Mouse (Mus musculus) adrenal gland, postnatal 25 days (tissue): ENCODE data around the gene Cdh6. TPM values are rescaled to one million over a fixed set of nuclear protein-coding genes. Genes with fewer than 3 reads are reported as not detected.

Experiments used
- DNase-seq: peaks from one replicate; pipeline ENCODE4 v3.0.0; 2021; ENCODE audit warnings: mixed read lengths
- total RNA-seq: library from RNA; stranded (reverse); gene quantifications from 2 replicates; pipeline ENCODE4 v1.2.3, GENCODE M21; 2021

The Cdh6 gene
- total RNA-seq, 1 experiment from 2014 or later, result 23.2 TPM

DNA sequence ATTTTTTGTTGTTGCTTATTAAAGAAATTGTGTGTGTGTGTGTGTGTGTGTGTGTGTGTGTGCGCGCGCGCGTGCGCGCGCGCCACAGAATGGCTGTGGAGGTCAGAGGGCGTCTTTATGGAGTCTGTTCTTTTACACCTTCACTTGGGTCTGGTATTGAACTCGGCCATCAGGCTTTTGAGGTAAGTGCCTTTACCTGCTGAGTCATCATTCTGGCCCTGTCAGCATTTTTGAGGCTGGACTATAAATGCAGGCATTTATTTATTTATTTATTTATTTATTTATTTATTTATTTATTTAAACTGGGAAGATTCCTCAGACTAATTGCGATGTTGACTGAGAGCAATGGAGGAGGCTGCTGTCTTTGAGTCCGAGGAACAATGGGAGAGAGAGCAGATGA, 109.8 kb downstream of the Cdh6 start:
- DNase-seq, result no peak

DNA sequence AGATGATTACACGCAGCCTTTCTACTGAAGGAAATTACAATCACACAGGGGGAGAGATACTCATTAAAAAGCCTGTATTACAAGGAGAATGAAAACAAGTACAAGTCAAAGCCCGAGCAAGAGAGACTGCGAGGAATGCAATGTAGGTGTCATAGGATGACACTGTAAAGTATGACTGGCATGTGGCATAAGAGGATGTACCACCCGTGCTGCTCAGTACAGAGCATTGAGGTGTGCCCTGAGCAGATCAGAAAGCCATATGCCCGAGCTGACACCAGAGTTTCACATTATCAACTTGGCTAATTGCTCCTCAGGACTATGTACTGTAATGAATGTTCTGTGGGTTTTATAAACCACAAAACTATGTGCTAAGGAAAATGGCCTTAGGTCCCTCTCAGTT, 115.7 kb downstream of the Cdh6 start:
- no peak for DNase-seq

DNA sequence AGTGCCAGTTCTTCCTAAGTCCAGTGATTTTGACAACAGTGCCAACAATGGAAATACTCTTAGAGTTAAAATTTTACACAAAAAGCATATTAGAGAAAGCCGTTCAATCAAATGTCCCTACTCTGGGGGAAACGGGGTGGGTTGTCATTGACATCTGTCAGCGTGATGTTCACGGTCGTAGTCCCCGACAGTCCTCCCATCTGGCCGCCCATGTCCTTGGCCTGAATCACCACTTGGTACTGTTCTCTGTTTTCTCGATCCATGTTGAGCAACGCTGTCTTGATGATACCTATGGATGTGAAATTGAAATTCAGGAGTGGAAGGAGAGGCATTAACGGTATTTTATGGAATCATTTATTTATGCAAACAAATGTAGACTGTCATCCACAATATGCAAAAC, 116.2 kb downstream of the Cdh6 start:
- no peak for DNase-seq

DNA sequence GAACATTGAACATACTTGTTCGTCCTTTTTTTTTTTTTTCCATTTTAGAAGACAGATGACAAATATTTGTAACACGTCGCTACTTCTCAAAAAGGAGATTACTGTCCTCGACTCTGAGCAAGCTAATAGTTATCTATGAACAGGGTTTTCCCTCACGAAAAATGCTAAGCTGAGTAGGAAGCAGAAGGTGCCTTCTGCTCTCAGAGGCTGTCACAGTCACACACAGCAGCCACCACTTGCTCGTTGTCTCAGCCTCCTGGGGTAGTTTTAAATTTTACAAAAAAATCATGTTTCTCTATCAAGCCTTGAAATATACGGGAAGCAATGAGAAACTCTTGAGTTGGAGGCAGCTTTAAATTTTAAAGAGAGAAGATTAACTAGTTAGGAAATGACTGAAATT, 125.6 kb downstream of the Cdh6 start:
- DNase-seq, result no peak

DNA sequence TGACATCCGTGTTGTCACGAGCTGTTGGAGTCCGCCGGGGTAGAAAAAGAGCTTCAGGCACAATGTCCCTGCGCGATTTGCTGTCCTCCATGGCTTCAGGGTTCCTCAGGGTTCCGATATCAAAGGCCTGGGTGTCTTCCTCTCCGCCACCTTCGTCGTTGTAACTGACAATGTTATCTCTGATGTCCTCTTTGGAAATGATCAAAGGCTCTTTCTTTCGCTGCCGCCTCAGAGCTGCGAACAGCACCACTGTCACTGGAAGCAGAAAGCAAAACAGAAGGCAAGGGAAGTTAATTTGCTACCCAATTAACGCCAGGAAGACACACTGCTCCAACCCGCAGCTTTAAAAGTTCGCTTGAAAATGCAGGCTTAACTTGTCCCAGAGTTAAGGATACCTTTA, 139.0 kb downstream of the Cdh6 start:
- no peak for DNase-seq

DNA sequence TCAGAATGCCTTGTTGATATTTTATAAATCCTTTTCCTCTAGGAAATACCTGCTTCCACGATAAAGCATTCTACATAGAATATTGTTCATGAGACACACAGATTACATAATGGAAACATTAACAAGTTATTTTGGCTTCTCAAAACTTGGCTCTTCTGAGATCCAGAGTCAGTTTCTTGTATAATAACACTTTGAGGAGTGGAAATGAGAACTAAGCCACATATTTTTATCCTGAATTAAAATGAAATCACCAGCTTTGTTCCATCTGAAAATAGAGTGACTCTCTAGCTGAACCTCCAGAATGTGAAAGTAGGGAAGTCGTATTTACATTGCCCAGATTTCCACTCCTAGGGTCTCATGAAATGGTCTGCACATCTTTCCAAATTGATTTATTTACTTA, 142.8 kb downstream of the Cdh6 start:
- no peak for DNase-seq

DNA sequence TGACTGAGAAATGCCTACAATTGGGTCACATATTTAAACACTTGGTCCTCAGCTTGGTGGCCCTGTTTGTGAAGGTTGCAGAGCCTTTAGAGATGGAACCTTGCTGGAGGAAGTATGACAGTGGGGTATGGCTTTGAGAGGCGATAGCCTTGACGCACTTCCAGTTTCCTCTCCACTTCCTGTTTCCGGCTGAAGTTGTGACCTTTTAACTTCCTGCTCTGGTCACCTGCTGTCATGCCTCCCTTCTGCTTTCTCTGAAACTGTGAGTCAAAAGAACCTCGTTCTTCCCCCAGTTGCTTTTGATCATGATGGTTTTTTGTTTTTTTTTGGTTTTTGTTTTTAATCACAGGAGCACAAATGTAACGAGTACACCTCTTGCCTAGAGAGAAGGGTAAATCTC, 146.0 kb downstream of the Cdh6 start:
- DNase-seq, result no peak

DNA sequence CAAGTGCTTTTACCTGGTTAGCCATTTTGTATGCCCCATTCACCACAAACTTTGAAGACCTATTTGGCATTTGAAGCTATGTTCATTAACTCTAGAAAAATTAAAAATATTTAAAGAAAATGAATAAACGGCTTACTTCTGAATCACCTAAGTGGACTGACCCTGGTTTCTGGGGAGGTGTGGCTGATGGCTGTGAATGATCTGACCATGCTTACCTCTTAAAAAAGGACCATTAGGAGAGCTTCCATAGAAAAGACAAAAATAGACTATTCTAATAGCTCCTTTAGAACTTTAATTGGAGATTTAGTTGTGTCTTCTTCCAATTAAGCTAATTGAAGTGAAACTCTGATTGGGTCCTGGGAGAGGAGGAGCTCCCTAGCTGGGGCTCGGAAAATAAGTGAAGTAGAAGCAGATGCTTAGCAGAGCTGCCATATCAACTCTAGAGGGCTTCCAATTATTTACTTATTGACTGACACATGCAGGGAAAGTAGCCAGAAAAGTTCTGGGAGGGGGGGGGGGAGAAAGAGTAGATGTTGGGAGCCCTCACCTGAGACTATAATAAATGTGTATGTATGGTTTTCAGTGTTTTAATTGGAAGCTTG, 156.6 kb downstream of the Cdh6 start:
- no peak for DNase-seq

DNA sequence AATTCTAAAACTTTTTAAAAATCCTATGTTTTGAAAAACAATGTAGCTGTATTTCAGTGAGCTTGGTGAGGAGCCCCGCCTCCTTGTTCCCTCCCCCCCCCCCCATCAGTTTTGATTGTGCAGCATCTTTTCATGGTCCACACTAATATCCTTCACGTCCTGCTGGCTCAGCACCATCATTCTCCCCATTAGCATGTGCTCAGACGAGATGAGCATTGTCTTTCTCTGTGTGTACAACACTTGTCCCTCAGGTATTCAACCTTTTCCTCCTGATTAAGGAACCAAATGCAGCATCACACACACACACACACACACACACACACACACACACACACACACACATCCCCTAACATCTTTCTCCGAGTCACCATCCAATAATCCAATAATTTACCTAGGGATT, 164.7 kb downstream of the Cdh6 start:
- DNase-seq, result no peak

DNA sequence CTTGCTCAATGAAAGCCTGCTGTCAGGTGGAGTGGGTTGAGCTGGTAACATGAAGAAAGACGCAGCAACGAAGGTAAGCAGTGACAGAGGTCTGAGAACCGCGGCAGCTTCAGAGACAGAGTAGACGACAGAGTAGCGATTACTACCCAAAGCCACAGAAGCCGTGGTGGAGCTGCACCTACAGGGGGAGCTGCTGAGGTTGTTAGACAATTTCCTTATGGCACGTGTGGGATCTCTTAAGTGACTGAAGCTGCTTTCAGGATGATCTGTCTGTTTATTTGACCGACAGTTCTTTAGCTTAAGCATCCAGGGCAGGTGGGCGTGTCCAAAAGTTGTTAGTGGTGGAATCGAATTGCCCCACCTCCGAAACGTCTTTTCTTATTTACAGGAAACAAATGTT, 167.5 kb downstream of the Cdh6 start:
- DNase-seq, result no peak

DNA sequence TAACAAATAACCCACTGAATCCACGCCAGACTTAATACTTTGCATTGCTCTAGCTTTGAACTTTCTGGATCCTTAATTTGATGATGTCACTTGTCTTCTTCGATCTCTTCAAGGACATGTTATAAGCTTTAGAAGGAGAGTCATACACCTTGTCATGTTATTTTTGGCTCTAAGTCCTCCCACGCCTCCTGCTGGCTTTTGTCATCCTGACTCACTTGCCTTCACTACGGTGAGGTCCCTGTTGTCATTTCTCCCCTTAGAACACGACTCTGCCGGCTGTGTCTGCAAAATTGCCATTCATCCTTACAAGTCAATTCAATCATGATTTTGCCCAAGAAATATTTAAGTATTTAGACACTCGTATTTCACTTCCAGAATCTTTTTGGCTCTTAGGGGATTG, 171.9 kb downstream of the Cdh6 start:
- no peak for DNase-seq

DNA sequence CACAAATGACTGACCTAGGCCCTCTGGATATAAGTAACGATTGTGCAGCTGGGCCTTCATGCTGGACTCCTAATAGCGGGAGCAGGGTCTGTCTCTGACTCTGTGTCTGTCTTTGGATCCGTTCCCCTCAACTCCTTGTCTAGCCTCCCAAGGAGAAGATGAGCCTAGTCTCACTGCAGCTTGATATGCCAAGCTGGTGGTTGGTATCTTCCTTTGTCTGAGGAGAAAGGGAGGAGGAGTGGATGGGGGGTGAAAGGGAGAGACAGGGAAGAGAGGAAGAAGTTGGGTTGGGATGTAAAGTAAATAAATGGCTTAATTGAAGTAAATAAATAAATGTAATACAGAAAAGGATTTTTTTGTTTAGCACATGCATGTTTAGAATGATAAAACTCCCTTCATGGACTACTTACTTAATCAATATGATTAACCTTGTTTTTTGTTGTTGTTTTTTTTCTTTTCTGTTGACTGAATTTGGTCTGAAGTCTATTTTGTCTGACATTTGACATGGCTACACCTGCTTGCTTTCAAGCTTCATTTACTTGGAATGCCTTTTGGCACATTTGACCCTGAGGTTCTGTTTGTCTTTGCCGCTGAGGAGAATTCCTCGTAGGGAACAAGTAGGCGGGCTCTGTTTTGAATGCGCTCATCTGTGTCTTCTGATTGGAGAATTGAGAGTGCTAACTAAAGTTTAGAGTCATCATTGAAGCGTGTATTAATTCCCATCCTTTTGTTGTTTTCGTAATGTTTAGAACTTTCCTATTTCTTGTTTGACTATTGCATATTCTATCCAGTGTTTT, 178.7 kb downstream of the Cdh6 start:
- DNase-seq, result no peak
